Mouse (Mus musculus): ENCODE measurements around the gene Asic5. TPM values are rescaled to one million over a fixed set of nuclear protein-coding genes. Genes with fewer than 3 reads are reported as not detected.

The Asic5 gene
- not detected for total RNA-seq (2021)
- long read RNA-seq, experiment 1 = 0 reads
- long read RNA-seq, experiment 2 = 0 reads

DNA sequence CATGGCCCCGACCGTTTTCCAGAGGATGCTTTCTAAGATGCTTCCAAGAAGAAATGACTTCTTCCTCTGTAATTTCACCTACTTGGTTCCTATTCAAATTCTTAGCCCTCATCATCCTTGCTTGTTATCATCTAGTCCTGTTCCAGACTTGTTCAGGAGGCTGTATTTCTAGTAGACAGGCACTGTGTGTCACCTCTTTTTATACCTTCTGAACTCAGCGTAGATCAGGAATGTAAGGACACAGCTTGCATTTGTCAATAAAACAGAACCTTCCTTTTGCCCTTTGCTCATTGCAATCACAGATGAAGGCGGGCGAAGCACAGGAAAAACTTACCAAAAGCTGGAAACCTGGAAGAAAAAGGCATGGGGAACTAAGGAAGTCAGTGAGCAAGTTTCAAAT lies at the start of gene Asic5:
Gene Asic5, plus strand, starts transcription at position 301 of the 400 bp plus-strand sequence.
- DNase-seq = no peak
- intact Hi-C loops (cut with DNase I) = no loop called here

DNA sequence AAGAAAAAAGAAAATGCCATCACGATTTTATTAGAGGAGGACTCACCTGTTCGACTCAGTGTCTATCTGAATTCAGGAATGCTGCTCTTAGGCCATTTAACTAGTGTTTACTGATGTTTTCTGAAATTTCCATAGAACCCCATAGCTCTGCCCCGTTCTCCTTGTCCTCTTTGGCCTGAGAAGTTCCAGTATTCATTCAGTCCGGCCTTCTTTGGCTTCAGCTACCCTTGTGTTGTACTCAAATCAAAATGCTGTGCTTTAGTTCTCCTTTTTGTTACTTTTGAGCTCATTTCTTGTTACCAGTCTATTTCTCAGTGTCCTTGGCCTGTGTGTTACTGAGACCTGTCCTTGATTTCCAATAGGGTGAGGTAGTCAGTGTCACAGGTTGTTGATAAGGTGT lies 48.7 kb upstream of the Asic5 start:
- intact Hi-C loops (cut with DNase I) = no loop called here

DNA sequence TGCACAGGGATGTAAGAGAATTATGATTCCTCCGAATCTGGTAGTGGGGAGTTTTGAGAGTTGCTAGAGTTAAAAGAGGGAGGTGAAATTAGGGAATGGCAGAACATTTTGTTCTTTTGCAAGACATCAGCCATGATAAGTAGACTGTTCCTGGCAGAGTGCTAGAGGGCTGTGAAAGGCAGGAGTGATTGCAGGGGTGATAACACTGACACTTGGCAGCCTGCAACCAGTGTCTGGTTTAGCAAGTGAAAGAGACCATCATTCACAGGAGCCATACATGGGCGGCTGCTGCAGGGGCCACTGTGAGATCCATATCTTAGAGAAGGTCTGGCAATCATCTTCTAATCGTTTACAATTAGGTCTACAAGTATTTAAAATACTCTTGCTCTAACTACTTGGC lies 43.2 kb upstream of the Asic5 start:
- no peak for DNase-seq
- intact Hi-C loops (cut with DNase I) = no loop called here

More for the DNA sequence above, 48.7 kb upstream of the Asic5 start:
- no peak for DNase-seq

DNA sequence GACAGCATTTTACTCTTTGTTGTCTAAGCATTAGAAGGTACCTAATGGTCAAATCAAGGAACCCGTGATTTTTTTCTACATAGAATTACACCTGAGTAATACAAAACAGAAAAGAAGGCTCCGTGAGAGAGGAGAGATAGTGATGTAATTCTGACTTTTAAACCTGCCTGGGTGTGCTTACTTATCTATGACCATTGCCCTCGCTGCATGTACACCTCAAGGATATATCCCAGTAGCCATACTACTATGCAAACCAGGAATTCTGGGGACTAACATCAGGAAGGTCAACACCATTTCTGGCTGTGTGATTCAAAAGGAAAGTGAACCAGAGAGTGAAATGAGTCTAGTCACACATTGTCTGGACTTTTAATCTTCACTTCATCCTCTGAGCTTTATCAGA lies 39.7 kb upstream of the Asic5 start:
- DNase-seq = no peak
- intact Hi-C loops (cut with DNase I) = no loop called here

DNA sequence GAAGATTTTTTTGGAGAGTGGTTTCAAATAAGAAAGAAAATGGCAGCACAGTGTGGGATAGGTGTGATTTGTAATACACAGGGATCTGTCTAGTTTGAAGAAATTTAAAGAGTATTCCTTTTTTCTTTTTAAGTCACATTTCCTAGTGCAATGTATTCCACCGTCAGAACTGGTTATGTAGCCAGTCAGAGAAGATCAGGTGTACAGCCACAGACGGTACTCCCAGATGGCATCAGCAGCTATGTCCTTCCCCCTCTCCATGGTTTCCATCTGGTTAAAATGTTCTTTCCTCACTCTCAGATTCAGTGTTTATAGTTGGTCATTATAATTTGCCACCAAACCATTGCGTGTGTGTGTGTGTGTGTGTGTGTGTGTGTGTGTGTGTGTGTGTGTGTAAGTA lies 39.0 kb upstream of the Asic5 start:
- intact Hi-C loops (cut with DNase I) = no loop called here
- no peak for DNase-seq

DNA sequence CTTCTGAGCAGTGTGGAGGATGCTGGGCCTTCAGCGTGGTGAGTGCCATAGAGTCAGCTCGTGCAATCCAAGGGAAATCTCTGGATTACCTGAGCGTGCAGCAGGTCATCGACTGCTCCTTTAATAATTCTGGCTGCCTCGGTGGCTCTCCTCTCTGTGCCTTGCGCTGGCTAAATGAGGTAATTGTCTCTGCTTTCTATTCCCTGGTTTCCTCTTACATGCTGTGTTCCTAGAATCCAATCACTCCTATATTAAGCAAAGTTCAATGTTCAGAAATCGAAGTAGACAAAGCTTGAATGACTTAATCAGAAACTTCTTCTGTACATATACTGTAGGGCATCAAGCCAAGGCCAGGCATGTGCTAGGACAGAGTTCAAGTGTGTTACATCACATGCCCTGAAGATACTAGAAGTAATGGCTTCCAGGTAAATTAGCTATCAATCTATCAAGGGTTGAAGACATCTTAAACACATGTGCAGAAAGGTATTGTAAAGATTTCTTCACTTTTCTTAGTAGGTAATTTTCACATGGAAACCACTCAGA lies 37.2 kb upstream of the Asic5 start:
- intact Hi-C loops (cut with DNase I) = no loop called here
- DNase-seq = no peak

DNA sequence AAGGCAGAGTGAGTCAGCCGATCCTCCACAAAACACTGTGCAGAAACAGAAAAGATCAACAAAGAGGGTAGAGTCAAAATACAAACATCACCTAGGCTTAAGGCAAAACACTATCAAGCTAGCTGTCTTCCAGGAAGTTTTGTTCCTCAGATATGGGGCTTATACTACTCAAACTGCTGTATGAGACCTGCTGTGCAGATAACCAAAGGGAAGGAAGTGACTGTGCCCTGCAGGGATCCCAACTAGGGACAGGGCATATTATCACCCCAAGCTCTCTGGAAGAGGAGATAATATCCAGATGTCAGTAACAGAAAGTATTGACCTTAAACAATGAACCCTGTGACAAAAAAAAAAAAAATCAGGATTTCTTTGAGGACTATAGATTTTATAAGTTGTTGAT lies 33.0 kb upstream of the Asic5 start:
- intact Hi-C loops (cut with DNase I) = no loop called here
- no peak for DNase-seq

DNA sequence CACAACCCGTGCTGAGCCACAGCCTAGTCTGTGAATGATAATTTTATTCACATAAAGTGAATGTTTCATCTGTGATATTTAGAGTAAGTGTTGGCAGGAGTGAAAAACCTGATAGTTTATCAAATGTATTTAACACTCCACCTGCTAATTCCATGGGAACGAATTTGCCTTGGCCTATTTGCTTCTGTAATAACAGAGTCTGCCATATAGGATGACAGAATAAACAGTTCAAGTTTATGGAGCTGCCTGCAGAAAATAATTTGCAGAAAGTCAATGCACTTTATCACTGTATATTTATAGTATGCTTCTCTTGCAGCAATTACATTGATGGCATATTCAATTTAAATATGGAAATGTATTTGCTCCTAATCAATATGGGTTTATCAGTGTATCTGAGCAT lies 30.3 kb upstream of the Asic5 start:
- no peak for DNase-seq
- intact Hi-C loops (cut with DNase I) = no loop called here

DNA sequence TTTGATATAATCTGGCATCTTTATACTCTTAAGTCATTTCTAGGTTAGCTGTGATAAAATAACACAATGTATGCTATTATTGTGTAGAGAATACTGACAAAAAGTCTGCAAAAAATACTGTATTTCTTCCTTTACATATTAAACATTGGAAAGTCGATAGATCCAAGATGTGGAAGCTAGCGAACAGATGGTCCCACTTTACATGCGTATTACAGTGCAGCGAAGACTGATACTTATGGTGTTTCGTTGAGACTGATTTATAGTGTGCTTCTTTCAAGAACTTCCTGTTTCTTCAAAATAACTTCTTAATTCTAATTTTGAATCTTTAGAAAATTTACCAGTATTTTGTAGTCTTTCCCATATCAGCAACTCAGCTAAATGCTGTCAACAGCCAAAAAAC lies 24.6 kb upstream of the Asic5 start:
- intact Hi-C loops (cut with DNase I) = no loop called here

DNA sequence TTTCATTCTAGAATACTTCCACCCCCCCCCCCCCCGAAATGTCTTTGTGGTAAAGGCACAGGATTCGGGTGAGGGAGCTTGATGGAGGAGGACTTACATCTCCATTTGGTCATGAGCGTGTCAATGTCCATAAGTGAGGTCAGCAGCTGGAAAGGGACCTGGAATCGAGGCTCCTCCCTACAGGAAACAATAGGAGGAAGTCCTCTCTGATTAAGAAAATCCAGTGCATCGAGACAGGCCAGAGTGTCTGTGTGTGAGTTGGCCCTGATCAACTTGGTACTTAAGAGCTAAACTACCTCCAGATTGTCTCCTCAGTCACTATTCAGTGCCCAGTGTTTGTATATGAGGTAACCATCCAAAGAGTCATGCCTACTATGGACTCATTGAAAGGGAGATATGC lies 20.8 kb upstream of the Asic5 start:
- DNase-seq = no peak
- intact Hi-C loops (cut with DNase I) = no loop called here

More for the DNA sequence above, 24.6 kb upstream of the Asic5 start:
- DNase-seq = no peak

DNA sequence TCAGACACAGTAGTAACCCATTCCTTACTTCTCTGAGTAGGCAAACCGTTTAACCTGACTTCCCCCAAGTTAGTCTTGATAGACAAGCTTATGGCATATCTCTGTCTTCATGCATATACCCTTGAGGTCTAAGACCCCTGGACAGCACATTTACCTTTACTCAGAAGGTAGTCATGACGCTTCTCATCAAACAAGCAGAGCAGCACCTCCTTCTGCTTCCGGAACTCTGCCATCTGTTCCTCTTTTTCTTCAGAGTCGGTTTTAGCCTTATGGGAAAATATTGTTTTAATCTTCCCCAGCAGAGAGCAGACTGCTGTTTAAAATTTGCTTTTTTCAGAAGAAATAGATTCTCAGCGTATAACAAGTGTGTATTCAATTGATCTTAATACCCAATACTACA lies 18.3 kb upstream of the Asic5 start:
- intact Hi-C loops (cut with DNase I) = no loop called here
- no peak for DNase-seq

DNA sequence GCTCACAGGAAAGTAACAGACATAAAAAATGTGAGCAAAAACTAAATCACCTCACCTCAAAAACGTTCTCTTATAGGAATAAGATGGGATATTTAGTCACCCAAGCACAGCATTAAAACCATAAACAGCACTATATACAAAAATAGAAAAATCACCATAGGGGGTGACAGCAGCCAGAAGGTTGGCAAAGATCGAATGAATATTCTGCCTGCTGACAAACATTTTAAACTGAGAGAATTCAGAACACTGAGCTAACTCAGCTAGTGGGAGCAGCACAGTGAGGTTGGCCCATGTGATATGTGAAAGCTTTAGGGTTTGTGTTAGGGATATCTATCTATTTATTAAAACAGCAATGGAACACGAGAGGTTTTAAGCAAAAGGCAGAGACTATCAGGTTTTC lies 17.5 kb upstream of the Asic5 start:
- intact Hi-C loops (cut with DNase I) = no loop called here
- DNase-seq = no peak

DNA sequence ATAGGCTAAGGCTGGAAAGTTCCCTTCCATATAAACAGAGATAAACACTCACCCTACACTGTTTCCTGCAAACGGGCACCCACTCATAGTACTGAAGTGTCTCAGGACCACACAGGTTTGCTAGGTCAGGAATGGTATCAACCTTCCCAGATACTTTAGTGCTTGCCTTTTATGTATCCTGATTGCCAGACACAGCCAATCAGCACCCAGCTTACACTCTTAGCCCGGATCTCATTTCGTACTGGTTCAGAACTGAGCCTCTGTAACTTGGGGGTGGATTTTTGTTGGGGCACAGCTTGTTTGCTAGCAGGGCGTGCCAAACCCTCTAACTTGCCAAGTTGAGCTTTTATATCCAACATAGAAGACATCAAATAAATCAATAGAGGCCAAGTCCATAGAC lies 6.5 kb upstream of the Asic5 start:
- intact Hi-C loops (cut with DNase I) = no loop called here
- no peak for DNase-seq

DNA sequence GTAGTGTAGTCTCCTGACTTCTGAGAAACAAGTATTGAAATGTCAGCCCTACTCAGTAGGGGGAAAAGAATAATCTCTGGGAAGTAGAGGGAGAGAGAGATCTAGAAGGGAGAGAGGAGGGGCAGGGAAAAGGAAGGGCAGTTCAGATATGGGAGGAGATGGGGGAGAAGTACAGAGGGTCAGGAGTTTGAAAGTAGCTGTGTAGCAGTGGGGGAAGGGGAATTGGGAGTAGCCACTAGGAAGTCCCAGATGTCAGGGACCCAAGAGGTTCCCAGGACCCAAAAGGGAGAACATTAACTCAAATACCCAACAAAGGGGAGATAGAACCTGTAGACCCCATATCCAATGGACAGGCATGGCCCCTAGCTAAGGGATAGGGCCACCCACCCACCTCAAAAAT lies 6.0 kb upstream of the Asic5 start, which contains the start of gene Tdo2:
Gene Tdo2, minus strand, starts transcription at position 101 of the 400 bp plus-strand sequence.
- intact Hi-C loops (cut with DNase I) = no loop called here
- no peak for DNase-seq

DNA sequence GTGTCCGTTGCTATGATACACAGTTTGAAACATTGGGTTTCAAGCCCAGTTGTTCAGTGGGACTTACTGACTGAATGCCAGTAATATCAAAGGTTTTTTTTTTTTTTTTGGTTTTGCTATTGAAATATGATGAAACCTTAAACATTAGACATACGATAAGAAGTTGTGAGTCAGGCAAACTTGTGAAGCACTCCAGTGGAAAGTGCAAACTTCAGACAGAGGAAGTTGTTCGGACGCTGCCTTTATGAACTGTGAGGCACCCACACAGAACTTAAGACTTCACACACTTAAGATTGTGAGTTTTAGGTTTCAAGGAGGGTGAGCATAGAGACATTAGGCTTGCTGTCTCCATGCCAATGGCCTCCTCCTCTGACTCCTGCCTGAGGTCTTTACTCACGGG lies 514 bp upstream of the Asic5 start:
- DNase-seq = no peak
- intact Hi-C loops (cut with DNase I) = no loop called here

DNA sequence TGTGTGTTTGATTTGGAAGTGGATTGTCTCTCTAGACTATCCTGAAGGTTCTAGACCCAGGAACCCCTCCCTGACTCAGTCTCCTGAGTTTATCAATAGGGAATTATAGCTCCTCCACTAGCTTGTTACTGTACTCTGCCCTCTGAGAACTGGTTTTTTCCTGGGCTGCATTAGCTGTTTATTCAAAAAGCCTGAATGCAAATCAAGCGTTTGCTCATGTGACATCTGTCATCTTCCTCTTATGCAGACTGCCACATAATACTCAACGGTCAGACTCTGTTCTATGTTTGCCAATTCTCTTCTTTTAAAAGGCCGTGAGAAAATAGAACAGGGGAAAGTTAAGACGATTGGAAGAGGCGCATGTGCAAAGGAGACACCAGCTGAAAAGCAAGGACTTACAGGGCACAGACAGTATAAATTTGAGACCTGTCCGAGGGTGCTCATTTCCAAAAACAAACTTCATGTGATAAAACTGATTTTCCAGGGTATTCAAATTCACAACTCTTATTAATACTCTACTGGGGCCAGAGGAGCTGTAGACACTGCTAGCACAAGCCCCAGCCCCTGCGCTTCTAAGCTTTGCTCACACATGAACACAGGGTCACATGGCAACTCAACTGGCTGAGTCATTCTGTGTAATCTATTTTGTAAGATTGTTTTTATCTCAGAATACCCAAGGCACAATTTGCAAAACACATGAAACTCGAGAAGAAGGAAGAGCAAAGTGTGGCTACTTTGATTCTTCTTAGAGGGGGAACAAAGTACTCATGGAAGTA lies 1.2 kb downstream of the Asic5 start:
- intact Hi-C loops (cut with DNase I) = no loop called here
- no peak for DNase-seq

DNA sequence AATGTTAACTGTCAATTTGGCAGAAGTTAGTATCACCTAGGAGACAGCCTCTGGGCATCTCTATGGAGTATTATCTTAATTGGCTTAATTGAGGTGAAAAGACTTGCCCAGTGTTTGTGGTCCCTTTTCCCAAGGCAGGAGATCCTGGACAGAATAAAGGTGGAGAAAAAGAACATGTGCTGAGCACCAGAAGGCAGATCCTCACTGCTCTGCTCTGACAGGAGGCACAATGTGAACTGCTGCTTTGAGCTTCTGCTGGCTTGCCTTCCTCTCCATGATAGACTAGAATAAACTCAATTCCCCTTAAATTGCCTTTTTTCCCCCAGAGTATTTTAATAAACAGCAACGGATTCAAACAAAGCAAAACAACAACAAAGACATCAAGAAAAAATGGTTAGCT lies 3.0 kb downstream of the Asic5 start:
- intact Hi-C loops (cut with DNase I) = no loop called here
- DNase-seq = no peak

DNA sequence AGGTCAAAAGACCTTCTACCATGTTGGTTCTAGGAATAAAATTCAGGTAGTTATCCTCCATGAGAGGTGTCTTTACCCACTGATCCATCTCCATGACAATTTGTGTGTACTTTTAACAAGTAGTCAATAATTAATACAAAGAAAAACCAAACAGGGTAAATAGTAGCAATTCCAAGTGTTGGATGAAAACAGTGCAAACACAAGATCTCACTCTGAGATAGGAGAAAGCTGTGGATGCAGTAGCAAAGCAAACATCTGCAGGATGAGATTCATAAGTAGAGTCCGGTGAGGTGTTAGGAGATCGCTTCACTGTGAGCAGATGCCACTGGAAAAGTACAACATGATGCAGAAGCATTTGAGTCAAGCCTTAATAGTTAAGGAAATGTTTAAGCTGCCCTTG lies 4.0 kb downstream of the Asic5 start:
- no peak for DNase-seq
- intact Hi-C loops (cut with DNase I) = no loop called here

DNA sequence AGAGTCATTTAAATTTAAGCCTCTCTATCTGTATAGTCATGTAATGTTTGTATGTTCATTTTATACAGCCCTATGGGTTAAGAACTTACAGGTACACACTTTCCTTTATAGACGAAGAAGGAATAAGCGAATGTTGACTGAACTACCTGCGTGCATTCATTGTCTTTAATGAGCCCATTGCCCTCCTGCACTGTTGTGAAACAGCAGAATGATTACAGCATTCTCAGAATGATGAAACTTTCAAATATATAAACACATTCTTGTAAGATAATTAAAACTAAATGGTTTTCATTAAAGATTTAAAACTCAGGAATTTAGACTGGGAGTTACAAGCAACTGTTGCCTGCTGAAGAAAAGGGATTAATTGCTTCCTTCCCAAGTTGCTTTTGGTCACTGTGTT lies 5.5 kb downstream of the Asic5 start:
- intact Hi-C loops (cut with DNase I) = no loop called here
- DNase-seq = no peak

DNA sequence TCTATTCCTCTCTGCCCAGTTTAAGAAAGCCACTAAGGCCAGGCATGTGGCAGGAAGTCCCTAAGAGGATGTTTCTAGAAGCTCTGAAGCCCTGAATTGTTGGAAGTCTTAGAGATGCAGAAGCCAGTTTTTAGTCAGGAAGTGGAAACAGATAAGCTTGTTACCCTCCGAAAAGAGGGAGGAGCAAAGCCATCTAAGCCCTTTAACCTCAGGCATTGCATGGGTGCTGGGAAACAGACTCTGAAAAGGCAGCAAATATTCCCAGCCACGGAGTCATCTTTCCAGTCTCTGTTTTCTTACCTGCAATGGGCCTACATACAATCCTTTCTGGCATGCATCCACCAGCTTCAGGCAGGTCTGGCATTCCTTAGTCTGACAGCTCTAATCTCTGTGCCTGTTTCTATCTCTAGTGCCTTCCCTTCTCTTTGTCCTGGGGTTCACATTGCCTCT lies 7.6 kb downstream of the Asic5 start:
- intact Hi-C loops (cut with DNase I) = no loop called here
- DNase-seq = no peak

DNA sequence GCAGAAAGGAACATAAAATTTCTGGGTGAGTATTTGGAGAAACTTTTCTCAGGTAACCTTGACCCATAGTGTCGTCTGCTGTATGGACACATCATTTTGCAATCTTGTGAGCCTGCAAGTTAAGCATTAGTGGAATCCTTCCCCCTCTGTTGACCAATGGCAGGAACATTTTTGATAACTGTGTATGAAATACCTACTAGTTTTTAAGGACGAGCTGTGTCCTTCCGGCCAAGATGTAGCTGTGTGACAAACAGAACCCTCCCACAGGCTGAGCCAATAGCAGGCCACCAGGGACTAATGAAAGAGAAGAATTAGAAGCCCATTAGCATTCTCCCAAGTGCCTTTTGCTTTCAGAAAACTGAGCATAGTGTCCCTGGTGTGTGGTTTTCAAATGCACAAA lies 8.4 kb downstream of the Asic5 start:
- intact Hi-C loops (cut with DNase I) = no loop called here
- DNase-seq = no peak

DNA sequence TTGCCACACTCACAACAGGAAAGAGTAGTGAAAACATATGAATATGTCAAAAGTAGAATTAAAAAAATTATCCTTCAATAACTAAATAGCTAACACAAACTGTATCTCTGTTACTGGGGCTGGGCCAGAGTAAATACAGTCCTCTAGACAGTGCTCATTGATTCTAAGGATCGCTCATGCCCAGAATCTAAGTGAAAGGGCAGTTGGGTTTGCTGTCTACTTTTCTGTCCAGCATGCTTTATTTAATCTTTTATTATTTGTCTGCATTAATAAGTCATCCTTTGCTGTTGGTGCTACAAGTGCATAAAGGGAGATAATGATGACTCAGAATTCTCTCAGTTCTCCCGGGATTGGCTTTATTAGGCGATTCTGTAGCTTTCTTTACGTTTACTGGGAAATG lies 13.3 kb downstream of the Asic5 start:
- DNase-seq = no peak
- intact Hi-C loops (cut with DNase I) = no loop called here

Data from gastrocnemius, postnatal 36 days (tissue).